In the genomic region with DNA sequence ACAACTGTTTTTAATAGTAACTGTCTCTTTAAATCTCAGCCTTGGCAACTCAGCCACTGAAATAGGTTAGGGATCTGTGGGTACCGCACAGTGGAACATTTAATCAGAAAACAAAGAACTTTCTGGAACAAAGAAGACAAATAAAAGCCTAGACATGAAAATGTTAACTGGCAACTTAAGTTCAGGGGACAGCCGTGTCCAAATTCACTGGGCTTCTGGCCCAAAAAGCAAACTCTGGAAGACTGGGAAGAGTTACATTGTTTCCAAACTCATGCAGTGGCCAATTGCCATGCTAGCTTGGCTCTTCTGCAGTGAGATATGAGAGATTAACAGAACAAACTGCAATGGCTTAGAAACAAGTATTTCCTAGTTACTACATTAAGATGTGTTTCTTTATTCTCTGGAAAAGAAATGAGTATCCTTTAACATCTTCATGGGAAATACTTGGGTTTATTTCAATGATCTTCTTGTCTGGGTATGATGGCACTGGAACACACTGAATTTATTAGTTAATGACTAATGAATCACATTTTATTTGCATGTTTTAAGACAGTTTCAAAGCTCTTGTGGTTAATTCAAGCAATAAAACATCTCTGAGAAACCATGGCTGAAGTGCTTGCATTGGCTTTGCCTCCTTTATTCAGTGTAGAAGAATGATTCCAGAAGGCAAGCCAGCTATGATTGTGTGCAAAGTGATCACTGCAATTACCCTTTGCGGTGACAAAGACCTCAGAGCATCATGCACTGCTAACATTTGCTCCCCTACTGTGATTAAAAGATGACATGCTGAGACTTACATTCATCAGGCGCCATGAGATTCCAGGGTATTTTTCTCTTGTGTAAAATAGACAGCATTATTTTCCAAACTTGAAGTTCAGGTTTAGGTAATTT, we compare ENCODE assay signal across 9 mouse cellular contexts.
A peak's percentile ranks its signal among the peaks of the same experiment; 100 is the strongest.
DNase-seq lines count a peak whose midpoint lies in the region.
"Had no signal": no experiment of that assay in that cellular context is flagged by ENCODE, and none has a peak within 500 bp of the region (broad histone marks: within the 10 kb centered on the region; RNA-seq: fewer than 3 reads in every experiment).

No protein-coding gene starts in this region.

- intact Hi-C loops in left cerebral cortex, postnatal 36 days (cut with DNase I), result loop anchor here (10.0 kb wide), 1 partner anchor 258 kb away; a partner anchor contains a TSS

- DNase-seq in cerebellum, postnatal 10 days, result peak; percentile 25 to 57
- DNase-seq in cerebellum, adult 11 months, result no peak
- DNase-seq in layer of hippocampus, postnatal 36 days, result peak; percentile 13 to 29
- DNase-seq in layer of hippocampus, adult 11-12 months (ENCODE audit: low spot score), result no peak
- peak; percentile 48 for DNase-seq in gastrocnemius, postnatal 10 days
- peak; percentile 42 for DNase-seq in lung, postnatal 36 days
- DNase-seq in left cerebral cortex, postnatal 36 days (ENCODE audit: low spot score in 2 of 2), result no peak
- no peak for DNase-seq in T-cell, adult 2 months (ENCODE audit: low spot score)
- DNase-seq: liver had no signal

Comparison
In these comparisons a context has a peak if more than half of its experiments do, and no peak if none do; other contexts are left out.
1. DNase-seq: peak in cerebellum, postnatal 10 days (2 of 2), layer of hippocampus, postnatal 36 days (2 of 2), gastrocnemius, postnatal 10 days (single experiment) and lung, postnatal 36 days (single experiment); none in cerebellum, adult 11 months (single experiment), layer of hippocampus, adult 11-12 months (single experiment), left cerebral cortex, postnatal 36 days (0 of 2) and T-cell, adult 2 months (single experiment).